Mouse (Mus musculus): ENCODE results near the gene E330021D16Rik. TPM values are rescaled to one million over a fixed set of nuclear protein-coding genes. Genes with fewer than 3 reads are reported as not detected.

Gene E330021D16Rik
- polyA plus RNA-seq, 1 experiment, result not detected

GRCm38 (mm10) chr6:136424166-136424565, 8.8 kb upstream of the E330021D16Rik start:
- no peak overlapping the region for H3ac ChIP-seq (ENCODE audit: control insufficient read depth, insufficient read length)
- no peak overlapping the region for H3K4me2 ChIP-seq (ENCODE audit: low read depth)
- TF ChIP-seq MYOD1 (IDR thresholded peaks at IDR 0.05; ENCODE audit: control insufficient read depth in 1 of 3, insufficient read length in 2 of 3, low read depth in 2 of 3) (no peak), USF1 (IDR thresholded peaks at IDR 0.05; ENCODE audit: low read depth) (no peak), E2F4 (IDR thresholded peaks at IDR 0.05; ENCODE audit: insufficient read depth) (no peak), MAX (IDR thresholded peaks at IDR 0.05; ENCODE audit: low read depth) (no peak), TCF12 (IDR thresholded peaks at IDR 0.05; ENCODE audit: insufficient read depth, poor library complexity, severe bottlenecking) (no peak), TCF3 (IDR thresholded peaks at IDR 0.05; ENCODE audit: insufficient read length, low read depth) (no peak), SRF (IDR thresholded peaks at IDR 0.05; ENCODE audit: control insufficient read depth, insufficient read length, low read depth) (no peak), POLR2A (IDR thresholded peaks at IDR 0.05; ENCODE audit: insufficient read length, low read depth) (no peak), POLR2AphosphoS2 (IDR thresholded peaks at IDR 0.05; ENCODE audit: insufficient read length, low read depth) (no peak), MYOG (IDR thresholded peaks at IDR 0.05; ENCODE audit: control insufficient read depth in 1 of 3, insufficient read depth in 1 of 3, insufficient read length in 2 of 3, low read depth in 2 of 3) (no peak), REST (IDR thresholded peaks at IDR 0.05; ENCODE audit: insufficient read depth, insufficient read length) (no peak), CEBPB (IDR thresholded peaks at IDR 0.05; ENCODE audit: insufficient read depth, poor library complexity, severe bottlenecking) (no peak)
- no peaks in the 10 kb centered on the region for H3K27me3 ChIP-seq (ENCODE audit: control insufficient read depth, insufficient read depth, insufficient read length)
- H3K36me3 ChIP-seq (ENCODE audit: control insufficient read depth, insufficient read depth), result no peaks in the 10 kb centered on the region
- no peak overlapping the region for H3K4me3 ChIP-seq
- H3K79me2 ChIP-seq (ENCODE audit: control insufficient read depth, insufficient read depth), result no peaks in the 10 kb centered on the region

DNA sequence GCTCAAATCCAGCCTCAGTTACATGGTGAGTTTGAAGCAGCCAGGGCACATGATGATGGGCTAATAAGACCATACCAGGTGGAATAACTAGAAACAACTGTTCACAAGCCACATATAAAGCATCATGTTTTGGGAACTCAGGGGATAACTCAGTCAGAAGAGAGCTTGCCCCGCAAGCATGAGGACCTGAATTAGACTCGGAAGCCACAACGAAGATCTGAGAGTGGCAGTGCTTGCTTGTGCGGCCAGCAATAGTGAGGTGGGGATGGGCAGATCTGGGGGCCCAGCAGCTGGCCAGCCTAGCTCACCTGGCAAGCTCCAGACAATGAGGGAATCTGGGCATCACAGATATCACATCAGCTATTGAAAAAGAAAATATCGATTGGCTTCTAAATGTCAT, 7.8 kb upstream of the E330021D16Rik start:
- Histone ChIP-seq H3K4me2 (ENCODE audit: low read depth) (no peak overlapping the region), H3K4me3 (no peak overlapping the region), H3ac (ENCODE audit: control insufficient read depth, insufficient read length) (no peak overlapping the region), H3K79me2 (ENCODE audit: control insufficient read depth, insufficient read depth) (no peaks in the 10 kb centered on the region), H3K36me3 (ENCODE audit: control insufficient read depth, insufficient read depth) (no peaks in the 10 kb centered on the region), H3K27me3 (ENCODE audit: control insufficient read depth, insufficient read depth, insufficient read length) (no peaks in the 10 kb centered on the region)
- no peak for TF ChIP-seq POLR2A (IDR thresholded peaks at IDR 0.05; ENCODE audit: insufficient read length, low read depth)
- no peak for TF ChIP-seq MYOG (IDR thresholded peaks at IDR 0.05; ENCODE audit: control insufficient read depth in 1 of 3, insufficient read depth in 1 of 3, insufficient read length in 2 of 3, low read depth in 2 of 3)
- no peak for TF ChIP-seq TCF12 (IDR thresholded peaks at IDR 0.05; ENCODE audit: insufficient read depth, poor library complexity, severe bottlenecking)
- TF ChIP-seq MYOD1 (IDR thresholded peaks at IDR 0.05; ENCODE audit: control insufficient read depth in 1 of 3, insufficient read length in 2 of 3, low read depth in 2 of 3), result no peak
- TF ChIP-seq SRF (IDR thresholded peaks at IDR 0.05; ENCODE audit: control insufficient read depth, insufficient read length, low read depth), result no peak
- no peak for TF ChIP-seq USF1 (IDR thresholded peaks at IDR 0.05; ENCODE audit: low read depth)
- TF ChIP-seq CEBPB (IDR thresholded peaks at IDR 0.05; ENCODE audit: insufficient read depth, poor library complexity, severe bottlenecking), result no peak
- no peak for TF ChIP-seq TCF3 (IDR thresholded peaks at IDR 0.05; ENCODE audit: insufficient read length, low read depth)
- TF ChIP-seq REST (IDR thresholded peaks at IDR 0.05; ENCODE audit: insufficient read depth, insufficient read length), result no peak

- no peaks in the 10 kb centered on the region for H3K36me3 ChIP-seq (ENCODE audit: control insufficient read depth, insufficient read depth)
- H3K4me3 ChIP-seq, result no peak overlapping the region
- no peak overlapping the region for H3K4me2 ChIP-seq (ENCODE audit: low read depth)
- no peaks in the 10 kb centered on the region for H3K27me3 ChIP-seq (ENCODE audit: control insufficient read depth, insufficient read depth, insufficient read length)
- no peak overlapping the region for H3ac ChIP-seq (ENCODE audit: control insufficient read depth, insufficient read length)
- TF ChIP-seq MYOG (IDR thresholded peaks at IDR 0.05; ENCODE audit: control insufficient read depth in 1 of 3, insufficient read depth in 1 of 3, insufficient read length in 2 of 3, low read depth in 2 of 3) (no peak), E2F4 (IDR thresholded peaks at IDR 0.05; ENCODE audit: insufficient read depth) (no peak), TCF3 (IDR thresholded peaks at IDR 0.05; ENCODE audit: insufficient read length, low read depth) (no peak), CEBPB (IDR thresholded peaks at IDR 0.05; ENCODE audit: insufficient read depth, poor library complexity, severe bottlenecking) (no peak), MYOD1 (IDR thresholded peaks at IDR 0.05; ENCODE audit: control insufficient read depth in 1 of 3, insufficient read length in 2 of 3, low read depth in 2 of 3) (no peak), POLR2AphosphoS2 (IDR thresholded peaks at IDR 0.05; ENCODE audit: insufficient read length, low read depth) (no peak), POLR2A (IDR thresholded peaks at IDR 0.05; ENCODE audit: insufficient read length, low read depth) (no peak), SRF (IDR thresholded peaks at IDR 0.05; ENCODE audit: control insufficient read depth, insufficient read length, low read depth) (no peak), USF1 (IDR thresholded peaks at IDR 0.05; ENCODE audit: low read depth) (no peak)
- no peaks in the 10 kb centered on the region for H3K79me2 ChIP-seq (ENCODE audit: control insufficient read depth, insufficient read depth)
Observed at GRCm38 (mm10) chr6:136422084-136422853, 6.9 kb upstream of the E330021D16Rik start.

DNA sequence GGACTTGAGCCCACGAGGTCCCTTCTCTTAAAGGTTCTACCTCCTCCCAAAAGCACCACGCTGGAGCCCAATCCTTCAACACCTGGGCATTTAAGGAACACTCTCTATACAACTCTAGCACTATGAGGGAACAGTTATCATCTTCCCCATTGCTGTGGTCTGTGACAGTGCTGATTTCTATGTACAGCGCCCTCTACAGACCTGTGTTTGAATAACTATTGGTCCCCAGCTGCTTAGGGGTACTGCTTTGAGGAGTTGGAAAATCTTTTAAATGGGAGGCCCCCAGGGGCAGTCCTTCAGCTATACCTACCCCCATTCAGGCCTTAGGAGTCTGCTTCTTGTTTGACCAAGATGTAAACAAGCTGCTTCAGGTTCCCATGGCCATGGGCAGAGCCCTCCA, 5.7 kb upstream of the E330021D16Rik start:
- TF ChIP-seq POLR2AphosphoS2 (IDR thresholded peaks at IDR 0.05; ENCODE audit: insufficient read length, low read depth), result no peak
- TF ChIP-seq MYOG (IDR thresholded peaks at IDR 0.05; ENCODE audit: control insufficient read depth in 1 of 3, insufficient read depth in 1 of 3, insufficient read length in 2 of 3, low read depth in 2 of 3), result no peak
- TF ChIP-seq E2F4 (IDR thresholded peaks at IDR 0.05; ENCODE audit: insufficient read depth), result no peak
- no peak for TF ChIP-seq MYOD1 (IDR thresholded peaks at IDR 0.05; ENCODE audit: control insufficient read depth in 1 of 3, insufficient read length in 2 of 3, low read depth in 2 of 3)
- TF ChIP-seq TCF3 (IDR thresholded peaks at IDR 0.05; ENCODE audit: insufficient read length, low read depth), result no peak
- no peak for TF ChIP-seq SRF (IDR thresholded peaks at IDR 0.05; ENCODE audit: control insufficient read depth, insufficient read length, low read depth)
- TF ChIP-seq POLR2A (IDR thresholded peaks at IDR 0.05; ENCODE audit: insufficient read length, low read depth), result no peak
- TF ChIP-seq REST (IDR thresholded peaks at IDR 0.05; ENCODE audit: insufficient read depth, insufficient read length), result no peak
- no peak for TF ChIP-seq MAX (IDR thresholded peaks at IDR 0.05; ENCODE audit: low read depth)
- no peak for TF ChIP-seq TCF12 (IDR thresholded peaks at IDR 0.05; ENCODE audit: insufficient read depth, poor library complexity, severe bottlenecking)
- TF ChIP-seq USF1 (IDR thresholded peaks at IDR 0.05; ENCODE audit: low read depth), result no peak
- TF ChIP-seq CEBPB (IDR thresholded peaks at IDR 0.05; ENCODE audit: insufficient read depth, poor library complexity, severe bottlenecking), result no peak
- Histone ChIP-seq H3K27me3 (ENCODE audit: control insufficient read depth, insufficient read depth, insufficient read length) (no peaks in the 10 kb centered on the region), H3K4me3 (no peak overlapping the region), H3K36me3 (ENCODE audit: control insufficient read depth, insufficient read depth) (no peaks in the 10 kb centered on the region), H3ac (ENCODE audit: control insufficient read depth, insufficient read length) (no peak overlapping the region), H3K79me2 (ENCODE audit: control insufficient read depth, insufficient read depth) (no peaks in the 10 kb centered on the region), H3K4me2 (ENCODE audit: low read depth) (no peak overlapping the region)
